Mouse (Mus musculus): ENCODE measurements at regions not wholly inside any gene's neighbourhood (a gene's known extent, or its start where the extent isn't known, plus 50 kb on each side); places are given as distances from the start of the nearest gene placed in this dataset.

GRCm38 (mm10) chr8:103623781-103624434 is 477.5 kb upstream of the Cdh5 start:
- Histone ChIP-seq H3K9ac (ENCODE audit: low read depth, low read length) (no peak overlapping the region), H3K79me2 (ENCODE audit: control insufficient read depth, insufficient read depth, low read length) (no peaks in the 10 kb centered on the region), H3K4me1 (ENCODE audit: control insufficient read depth, insufficient read depth, low read length) (no peaks in the 10 kb centered on the region), H3K27me3 (ENCODE audit: control insufficient read depth, insufficient read depth, low read length) (no peaks in the 10 kb centered on the region), H3K27ac (replicated peaks; ENCODE audit: insufficient read depth, low read depth, low read length) (no peak overlapping the region), H3K4me3 (ENCODE audit: insufficient read depth, low read depth, low read length) (no peak overlapping the region), H3K36me3 (ENCODE audit: control insufficient read depth, insufficient read depth, low read length) (no peaks in the 10 kb centered on the region)
- 71% methylated on average over 3 of the region's 3 CpGs for WGBS
- DNase-seq (ENCODE audit: extremely low read depth, low read depth, low spot score): no peak
- TF ChIP-seq CTCF (IDR thresholded peaks at IDR 0.05; ENCODE audit: low read depth, low read length) (no peak), POLR2A (IDR thresholded peaks at IDR 0.05; ENCODE audit: extremely low read depth, insufficient read depth, low read length) (no peak)

- Histone ChIP-seq H3K27me3 (ENCODE audit: control insufficient read depth, insufficient read depth, low read length) (no peaks in the 10 kb centered on the region), H3K4me3 (ENCODE audit: insufficient read depth, low read depth, low read length) (no peak overlapping the region), H3K36me3 (ENCODE audit: control insufficient read depth, insufficient read depth, low read length) (no peaks in the 10 kb centered on the region), H3K79me2 (ENCODE audit: control insufficient read depth, insufficient read depth, low read length) (no peaks in the 10 kb centered on the region), H3K4me1 (ENCODE audit: control insufficient read depth, insufficient read depth, low read length) (no peaks in the 10 kb centered on the region), H3K27ac (replicated peaks; ENCODE audit: insufficient read depth, low read depth, low read length) (no peak overlapping the region), H3K9ac (ENCODE audit: low read depth, low read length) (no peak overlapping the region)
- DNase-seq (ENCODE audit: extremely low read depth, low read depth, low spot score): no peak
- TF ChIP-seq CTCF (IDR thresholded peaks at IDR 0.05; ENCODE audit: low read depth, low read length): no peak
- no peak for TF ChIP-seq POLR2A (IDR thresholded peaks at IDR 0.05; ENCODE audit: extremely low read depth, insufficient read depth, low read length)
- 68% methylated on average over 7 of the region's 7 CpGs for WGBS
Observed at GRCm38 (mm10) chr8:103625166-103625890, 476.1 kb upstream of the Cdh5 start.

GRCm38 (mm10) chr8:103626446-103626845 is 475.0 kb upstream of the Cdh5 start:
- peak; percentile 13 for DNase-seq (ENCODE audit: extremely low read depth, low read depth, low spot score)
- WGBS: 22% methylated on average over 4 of the region's 4 CpGs

GRCm38 (mm10) chr8:103632543-103632942 is 468.9 kb upstream of the Cdh5 start:
- Histone ChIP-seq H3K79me2 (ENCODE audit: control insufficient read depth, insufficient read depth, low read length) (no peaks in the 10 kb centered on the region), H3K27me3 (ENCODE audit: control insufficient read depth, insufficient read depth, low read length) (no peaks in the 10 kb centered on the region), H3K27ac (replicated peaks; ENCODE audit: insufficient read depth, low read depth, low read length) (no peak overlapping the region), H3K9ac (ENCODE audit: low read depth, low read length) (no peak overlapping the region), H3K4me1 (ENCODE audit: control insufficient read depth, insufficient read depth, low read length) (no peaks in the 10 kb centered on the region), H3K4me3 (ENCODE audit: insufficient read depth, low read depth, low read length) (no peak overlapping the region), H3K36me3 (ENCODE audit: control insufficient read depth, insufficient read depth, low read length) (no peaks in the 10 kb centered on the region)
- TF ChIP-seq CTCF (IDR thresholded peaks at IDR 0.05; ENCODE audit: low read depth, low read length): no peak
- TF ChIP-seq POLR2A (IDR thresholded peaks at IDR 0.05; ENCODE audit: extremely low read depth, insufficient read depth, low read length): no peak
- WGBS: 48% methylated on average over 6 of the region's 6 CpGs
- DNase-seq (ENCODE audit: extremely low read depth, low read depth, low spot score): peak; percentile 6

More at GRCm38 (mm10) chr8:103626446-103626845, 475.0 kb upstream of the Cdh5 start:
- Histone ChIP-seq H3K4me3 (ENCODE audit: insufficient read depth, low read depth, low read length) (no peak overlapping the region), H3K36me3 (ENCODE audit: control insufficient read depth, insufficient read depth, low read length) (no peaks in the 10 kb centered on the region), H3K27me3 (ENCODE audit: control insufficient read depth, insufficient read depth, low read length) (no peaks in the 10 kb centered on the region), H3K4me1 (ENCODE audit: control insufficient read depth, insufficient read depth, low read length) (no peaks in the 10 kb centered on the region), H3K27ac (replicated peaks; ENCODE audit: insufficient read depth, low read depth, low read length) (no peak overlapping the region), H3K9ac (ENCODE audit: low read depth, low read length) (no peak overlapping the region), H3K79me2 (ENCODE audit: control insufficient read depth, insufficient read depth, low read length) (no peaks in the 10 kb centered on the region)
- TF ChIP-seq POLR2A (IDR thresholded peaks at IDR 0.05; ENCODE audit: extremely low read depth, insufficient read depth, low read length): no peak
- TF ChIP-seq CTCF (IDR thresholded peaks at IDR 0.05; ENCODE audit: low read depth, low read length): no peak

- Histone ChIP-seq H3K79me2 (ENCODE audit: control insufficient read depth, insufficient read depth, low read length) (no peaks in the 10 kb centered on the region), H3K36me3 (ENCODE audit: control insufficient read depth, insufficient read depth, low read length) (no peaks in the 10 kb centered on the region), H3K4me1 (ENCODE audit: control insufficient read depth, insufficient read depth, low read length) (no peaks in the 10 kb centered on the region), H3K27ac (replicated peaks; ENCODE audit: insufficient read depth, low read depth, low read length) (no peak overlapping the region), H3K27me3 (ENCODE audit: control insufficient read depth, insufficient read depth, low read length) (no peaks in the 10 kb centered on the region), H3K9ac (ENCODE audit: low read depth, low read length) (no peak overlapping the region), H3K4me3 (ENCODE audit: insufficient read depth, low read depth, low read length) (no peak overlapping the region)
- TF ChIP-seq CTCF (IDR thresholded peaks at IDR 0.05; ENCODE audit: low read depth, low read length) (no peak), POLR2A (IDR thresholded peaks at IDR 0.05; ENCODE audit: extremely low read depth, insufficient read depth, low read length) (no peak)
- WGBS: 92% methylated on average over 14 of the region's 14 CpGs
- DNase-seq (ENCODE audit: extremely low read depth, low read depth, low spot score): no peak
Observed at GRCm38 (mm10) chr8:103634951-103635350, 466.5 kb upstream of the Cdh5 start.

- Histone ChIP-seq H3K79me2 (ENCODE audit: control insufficient read depth, insufficient read depth, low read length) (no peaks in the 10 kb centered on the region), H3K36me3 (ENCODE audit: control insufficient read depth, insufficient read depth, low read length) (no peaks in the 10 kb centered on the region), H3K4me3 (ENCODE audit: insufficient read depth, low read depth, low read length) (no peak overlapping the region), H3K27me3 (ENCODE audit: control insufficient read depth, insufficient read depth, low read length) (no peaks in the 10 kb centered on the region), H3K9ac (ENCODE audit: low read depth, low read length) (no peak overlapping the region), H3K27ac (replicated peaks; ENCODE audit: insufficient read depth, low read depth, low read length) (no peak overlapping the region), H3K4me1 (ENCODE audit: control insufficient read depth, insufficient read depth, low read length) (no peaks in the 10 kb centered on the region)
- no peak for DNase-seq (ENCODE audit: extremely low read depth, low read depth, low spot score)
- TF ChIP-seq CTCF (IDR thresholded peaks at IDR 0.05; ENCODE audit: low read depth, low read length): no peak
- no peak for TF ChIP-seq POLR2A (IDR thresholded peaks at IDR 0.05; ENCODE audit: extremely low read depth, insufficient read depth, low read length)
- WGBS: 93% methylated on average over 2 of the region's 2 CpGs
Observed at GRCm38 (mm10) chr8:103643621-103644020, 457.8 kb upstream of the Cdh5 start.
